Mouse (Mus musculus) kidney, adult 8-10 months (tissue): ENCODE data around the gene Olfr1015.

Experiments used
- DNase-seq, 2 experiments: peaks; one replicate each; pipeline ENCODE4 v3.0.0; 2022

Gene Olfr1015

DNA sequence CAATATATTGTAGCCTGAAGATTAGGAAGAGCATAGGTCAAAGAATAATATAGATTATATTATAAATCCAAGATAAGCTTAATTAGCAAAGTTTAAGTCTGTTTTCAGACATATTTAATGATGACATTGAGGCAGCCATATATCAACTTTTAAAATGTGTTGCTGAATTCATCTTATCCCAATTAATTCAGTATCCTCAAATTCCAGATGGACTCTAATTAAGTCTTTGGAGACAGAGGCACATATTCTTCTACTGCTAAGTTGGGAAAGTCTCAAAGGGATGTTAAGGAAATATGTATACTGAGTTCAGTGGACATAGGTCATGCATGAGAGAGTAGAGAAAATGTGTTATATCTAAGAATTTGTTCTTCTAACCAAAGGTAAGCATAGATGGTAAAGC is at the start of gene Olfr1015:
Gene Olfr1015 (plus strand): TSS at position 301 of the 400 bp plus-strand sequence.
- no peak for DNase-seq

DNA sequence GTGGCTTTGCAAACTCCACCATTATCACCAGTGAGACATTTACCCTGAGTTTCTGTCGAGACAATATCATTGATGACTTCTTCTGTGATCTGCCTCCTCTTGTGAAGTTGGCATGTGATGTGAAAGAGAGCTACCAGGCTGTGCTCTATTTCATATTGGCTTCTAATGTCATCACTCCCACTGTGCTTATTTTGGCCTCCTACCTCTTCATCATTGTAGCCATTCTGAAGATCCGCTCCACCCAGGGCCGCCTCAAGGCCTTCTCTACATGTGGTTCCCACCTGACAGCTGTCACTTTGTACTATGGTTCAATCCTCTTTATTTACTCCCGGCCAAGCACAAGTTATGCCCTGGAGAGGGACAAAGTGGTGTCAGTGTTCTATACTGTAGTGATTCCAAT is 28.0 kb upstream of the Olfr1015 start:
- no peak for DNase-seq

DNA sequence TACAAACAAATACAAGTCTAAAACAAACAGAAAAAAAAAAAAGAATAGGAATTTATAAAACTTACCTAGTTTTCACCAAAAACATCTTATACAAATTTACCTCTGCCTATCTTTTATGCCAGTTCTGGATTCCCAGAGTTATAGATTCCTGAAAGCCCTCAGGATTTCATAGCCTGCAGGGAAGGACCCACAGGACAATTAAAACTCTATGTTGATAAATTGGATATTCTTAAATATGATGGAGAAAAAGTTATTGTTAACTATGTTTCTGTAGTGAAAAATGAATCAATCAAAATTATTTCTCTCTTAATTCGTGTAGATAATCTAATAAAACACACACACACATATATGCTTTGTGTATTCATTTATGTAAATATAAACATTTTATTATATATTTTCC is 19.2 kb upstream of the Olfr1015 start, which contains the start of gene Olfr1012:
Gene Olfr1012 (minus strand): TSS at position 101 of the 400 bp plus-strand sequence.
- no peak for DNase-seq

DNA sequence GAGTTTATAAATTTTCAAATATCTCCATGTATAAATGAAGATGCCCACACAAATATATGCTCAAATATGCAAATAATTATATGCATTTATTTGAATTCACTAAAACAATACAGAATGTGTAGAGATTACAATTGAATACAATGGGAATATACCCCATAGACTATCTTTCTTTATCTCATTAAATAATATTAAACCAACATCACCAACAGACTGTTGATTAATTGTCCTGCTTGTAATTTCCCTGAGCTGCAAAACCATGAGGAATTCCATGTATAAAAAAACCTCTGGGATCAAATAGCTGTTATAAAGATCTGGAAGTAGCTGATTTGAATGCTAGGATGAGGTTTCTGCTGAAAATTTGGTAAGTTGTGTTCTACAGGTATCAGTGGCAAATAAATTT is 15.0 kb upstream of the Olfr1015 start, which contains the start of gene Olfr1013:
Gene Olfr1013 (plus strand): TSS at position 301 of the 400 bp plus-strand sequence.
- DNase-seq = no peak

DNA sequence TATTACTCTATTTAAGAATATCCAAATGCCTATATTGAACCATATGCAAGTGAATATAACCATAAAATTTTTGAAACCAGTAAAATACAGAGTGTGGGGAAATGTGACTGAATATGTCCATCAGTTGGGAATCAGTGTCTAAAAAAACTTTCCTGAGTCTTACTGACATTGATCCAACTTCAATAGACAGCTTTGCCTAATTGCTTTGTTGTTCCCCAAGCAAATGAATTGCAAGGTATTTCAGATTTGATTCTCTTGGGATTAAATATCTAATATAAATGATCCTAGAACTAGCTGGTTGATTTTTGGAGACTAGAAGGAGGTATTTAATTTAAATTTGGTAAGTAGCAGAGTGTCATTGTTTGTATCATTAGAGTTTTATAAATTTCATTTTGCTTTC is 9.4 kb upstream of the Olfr1015 start, which contains the start of gene Olfr1014:
Gene Olfr1014 (plus strand): TSS at position 301 of the 400 bp plus-strand sequence.
- no peak for DNase-seq

DNA sequence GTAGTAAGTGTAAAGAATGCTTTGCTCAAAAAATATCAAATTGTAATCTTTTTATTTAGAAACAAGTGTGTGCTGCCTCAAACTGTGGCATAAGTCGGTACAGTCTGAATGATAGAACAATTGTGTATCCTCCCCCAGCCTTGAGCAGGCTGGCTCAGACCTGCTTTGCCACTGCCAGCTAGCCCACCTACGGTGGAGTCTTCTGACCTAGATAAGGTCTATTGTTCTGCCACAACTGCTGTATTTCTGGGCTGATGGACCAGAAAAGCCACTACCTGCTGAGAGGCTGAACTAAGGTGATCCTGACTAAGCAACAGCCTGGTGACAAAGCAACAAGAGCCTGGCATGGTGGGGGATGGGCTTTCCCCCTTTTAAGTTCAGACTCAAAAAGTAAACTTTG is 10.5 kb downstream of the Olfr1015 start:
- no peak for DNase-seq

DNA sequence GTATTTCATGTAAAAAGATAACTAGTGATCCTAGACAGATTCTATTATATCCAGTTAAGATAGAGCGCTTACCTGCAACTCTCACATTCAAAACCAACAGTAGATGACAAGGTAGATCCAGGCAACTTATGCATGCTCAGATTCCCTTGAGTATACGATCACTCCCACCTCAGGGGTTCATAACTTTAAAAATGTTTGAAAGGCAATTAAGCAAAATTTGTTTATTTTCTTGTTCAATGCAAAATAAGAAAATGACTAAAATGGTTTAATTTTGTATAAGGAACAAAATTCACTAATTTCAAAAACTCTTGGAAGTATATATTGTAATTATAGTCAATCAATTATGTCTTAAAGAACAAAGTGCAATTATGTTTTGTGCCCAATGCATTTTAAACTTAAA is 20.6 kb downstream of the Olfr1015 start, which contains the start of gene Olfr1016:
Gene Olfr1016 (minus strand): TSS at position 101 of the 400 bp plus-strand sequence.
- DNase-seq = no peak

DNA sequence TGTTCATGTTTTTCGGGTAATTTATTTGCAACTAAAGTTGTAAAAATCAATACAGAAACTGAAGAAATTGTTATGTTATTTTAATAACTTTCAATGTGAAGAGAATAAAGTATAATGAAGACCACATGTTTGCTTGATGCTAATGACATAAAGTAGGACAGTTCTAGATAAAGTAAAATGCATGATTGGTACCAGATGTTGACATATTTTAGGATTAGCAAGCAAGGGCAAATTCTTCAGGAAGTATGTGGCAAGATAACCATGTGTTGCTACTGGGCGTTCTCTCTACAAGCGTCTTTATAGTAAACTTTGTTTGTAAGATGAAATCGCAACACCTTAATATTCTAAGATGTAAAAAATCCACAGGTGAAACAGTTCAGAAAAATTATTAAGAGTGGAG is 22.7 kb downstream of the Olfr1015 start:
- no peak for DNase-seq

DNA sequence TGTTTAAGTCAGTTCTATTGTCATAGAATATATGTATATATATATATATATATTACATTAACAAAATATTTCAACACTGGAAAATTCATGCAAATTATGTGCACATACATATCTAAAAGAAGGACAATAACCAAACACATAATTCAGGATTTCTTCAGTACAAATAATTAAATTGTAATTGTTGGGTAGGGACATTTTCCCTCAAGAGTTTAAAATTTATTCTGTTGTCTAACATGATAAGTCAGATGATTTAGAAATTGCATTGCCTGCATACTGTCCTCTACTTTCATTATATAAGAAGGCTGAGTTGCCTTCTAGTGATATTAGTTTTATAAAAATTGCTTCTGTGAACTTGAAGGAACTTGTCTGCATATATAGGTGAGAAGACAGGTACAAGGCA is 36.4 kb downstream of the Olfr1015 start, which contains the start of gene Olfr1018:
Gene Olfr1018 (plus strand): TSS at position 301 of the 400 bp plus-strand sequence.
- no peak for DNase-seq
